In the genomic region with DNA sequence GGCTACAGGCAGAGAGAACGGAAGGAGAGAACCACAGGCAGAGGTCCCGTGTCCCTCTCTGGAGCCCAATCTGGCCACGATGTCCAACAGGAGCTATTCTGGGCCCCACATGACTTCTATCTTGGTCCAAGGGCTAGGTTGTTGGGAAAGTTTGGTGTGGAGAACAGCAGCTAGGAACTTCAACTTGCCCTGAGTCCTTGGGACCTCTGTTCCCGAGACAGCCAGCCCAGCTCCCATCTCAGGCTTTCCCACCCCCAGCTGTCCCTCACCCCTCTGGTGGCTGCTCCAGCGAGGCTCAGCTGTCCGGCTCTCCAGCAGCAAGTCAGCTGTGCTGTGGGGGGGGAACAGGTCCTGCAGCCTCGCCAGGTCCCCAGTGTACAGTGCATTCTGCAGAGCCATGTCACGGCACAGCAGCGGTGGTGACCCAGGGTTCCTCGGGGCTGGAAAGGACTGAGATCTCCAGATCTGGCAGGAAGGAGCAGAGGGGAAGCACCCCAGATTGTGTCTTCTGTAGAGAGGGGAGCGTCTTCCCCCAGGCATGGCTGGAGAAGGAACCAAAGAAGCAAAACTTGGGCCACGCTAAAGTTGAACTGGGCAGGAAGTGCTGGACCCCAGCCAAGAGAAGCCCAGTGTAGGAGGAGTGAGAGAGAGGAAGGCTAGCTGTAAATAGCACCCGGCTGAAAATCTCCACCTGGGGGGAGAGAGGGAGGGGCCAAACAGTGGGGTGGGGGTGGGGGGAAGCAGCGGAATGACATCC, we compare ENCODE assay signal across 8 mouse cellular contexts. TPM values are rescaled to one million over a fixed set of nuclear protein-coding genes. Genes with fewer than 3 reads are reported as not detected.
DNase-seq lines count a peak whose midpoint lies in the region; ATAC-seq lines count a peak whose summit lies in the region.

A gene (minus strand): TSS at position 592 of the 757 bp plus-strand sequence.

- 0 out of 2 replicates have a peak within 1 kb of the TSS, but pooled peaks have one; percentile 14 for H3K4me2 ChIP-seq in neural tube, embryonic 11.5 days (ENCODE audit: low read depth)
- H3K4me2 ChIP-seq in embryonic facial prominence, embryonic 13.5 days = peak within 1 kb of the TSS; percentile 49

- ATAC-seq in neural tube, embryonic 11.5 days (ENCODE audit: insufficient read depth, low FRiP score, low TSS enrichment) = no peak
- no peak for ATAC-seq in embryonic facial prominence, embryonic 13.5 days (ENCODE audit: insufficient number of reproducible peaks, insufficient read depth, low FRiP score, low TSS enrichment, low read depth)

- intact Hi-C loops in heart, postnatal 14 days (cut with DNase I) = no loop called here
- intact Hi-C loops in left cerebral cortex, postnatal 36 days (cut with DNase I) = no loop called here

- WGBS in neural tube, embryonic 11.5 days = 46% methylated on average over 14 of the region's 14 CpGs
- WGBS in embryonic facial prominence, embryonic 13.5 days = 27% methylated on average over 14 of the region's 14 CpGs
- 13% methylated on average over 14 of the region's 14 CpGs for WGBS in macrophage (ENCODE audit: missing documents)

- no peaks in the 10 kb centered on the region for H3K36me3 ChIP-seq in neural tube, embryonic 11.5 days (ENCODE audit: control insufficient read depth, insufficient read depth, low read length)
- no peaks in the 10 kb centered on the region for H3K36me3 ChIP-seq in embryonic facial prominence, embryonic 13.5 days
- no peaks in the 10 kb centered on the region for H3K36me3 ChIP-seq in macrophage (ENCODE audit: inconsistent target)

- H3K27me3 ChIP-seq in neural tube, embryonic 11.5 days (ENCODE audit: control insufficient read depth, insufficient read depth, low read length) = no peaks in the 10 kb centered on the region; the same call in 1 of the 2 replicates
- H3K27me3 ChIP-seq in embryonic facial prominence, embryonic 13.5 days = 0 out of 2 replicates have a peak, but pooled peaks cover 3% of the 10 kb centered on the region

- H3K9ac ChIP-seq in neural tube, embryonic 11.5 days (ENCODE audit: low read length) = no peak within 1 kb of the TSS
- peak within 1 kb of the TSS; percentile 21; the same call in 1 of the 2 replicates for H3K9ac ChIP-seq in embryonic facial prominence, embryonic 13.5 days

- H3K9me3 ChIP-seq in neural tube, embryonic 11.5 days (ENCODE audit: control insufficient read depth, low read length) = no peaks in the 10 kb centered on the region
- H3K9me3 ChIP-seq in embryonic facial prominence, embryonic 13.5 days = no peaks in the 10 kb centered on the region

- H3K79me2 ChIP-seq in macrophage (ENCODE audit: inconsistent target) = no peaks in the 10 kb centered on the region

- H3K27ac ChIP-seq in neural tube, embryonic 11.5 days (ENCODE audit: low read depth, low read length) = no peak within 1 kb of the TSS
- H3K27ac ChIP-seq in embryonic facial prominence, embryonic 13.5 days = no peak within 1 kb of the TSS
- peak within 1 kb of the TSS; percentile 17; the same call in 1 of the 2 replicates for H3K27ac ChIP-seq in macrophage

- H3K4me3 ChIP-seq in neural tube, embryonic 11.5 days (ENCODE audit: low read depth, low read length) = no peak within 1 kb of the TSS
- H3K4me3 ChIP-seq in embryonic facial prominence, embryonic 13.5 days = peak within 1 kb of the TSS; percentile 9; the same call in 1 of the 2 replicates
- no peak within 1 kb of the TSS for H3K4me3 ChIP-seq in macrophage (ENCODE audit: inconsistent target)

- H3K4me1 ChIP-seq in neural tube, embryonic 11.5 days (ENCODE audit: control insufficient read depth, insufficient read depth, low read length) = no peaks in the 10 kb centered on the region
- peaks cover 16% of the 10 kb centered on the region for H3K4me1 ChIP-seq in embryonic facial prominence, embryonic 13.5 days

- DNase-seq in neural tube, embryonic 11.5 days (ENCODE audit: low spot score) = no peak
- DNase-seq in neural tube, embryonic 10.5 days (ENCODE audit: extremely low spot score, low spot score) = no peak
- DNase-seq in heart, postnatal 14 days = peak; percentile 77 to 85
- peak; percentile 34 to 37 for DNase-seq in left cerebral cortex, postnatal 36 days (ENCODE audit: low spot score in 2 of 2)
- no peak for DNase-seq in embryo, embryonic 10 days (ENCODE audit: low spot score)
- DNase-seq in MN1 (ENCODE audit: low spot score) = no peak

RNA-seq across cellular contexts. Expression of the gene that starts here (rescaled TPM):
- polyA plus RNA-seq in neural tube, embryonic 11.5 days (2014; fragmentation: Nextera tagmentation; extraction: Ambion mirVana) = 0.38 TPM in 1 of 2 replicates, not detected in the other
- 0.56 and 0.63 TPM in 2 replicates for polyA plus RNA-seq in embryonic facial prominence, embryonic 13.5 days (2015; fragmentation: Nextera tagmentation; extraction: Ambion mirVana)
- total RNA-seq in heart, postnatal 14 days (2021) = 10 to 100 TPM; 70.2 to 72.5 TPM
- total RNA-seq in left cerebral cortex, postnatal 36 days (2021) = under 1 TPM in 1 of 2 experiments, not detected in 1; 0.27 TPM
- total RNA-seq in macrophage (2018; cell fraction: chromatin; rRNA removed) = under 1 TPM in 3 of 26 experiments, not detected in 23; 0.33 to 0.65 (median 0.55) TPM
- under 1 TPM in 15 of 26 experiments, not detected in 11; 0.10 to 0.77 (median 0.45) TPM for total RNA-seq in macrophage (2018; cell fraction: cytosol; rRNA removed)
- total RNA-seq in macrophage (2018; cell fraction: nucleus; rRNA removed) = 1 to 10 TPM in 1 of 26 experiments, under 1 TPM in 4, not detected in 21; 0.40 to 1.2 (median 0.56) TPM
- 0.09 to 0.61 TPM (median 0.28 TPM) in 3 replicates for polyA plus RNA-seq in macrophage (2018)

Comparison
In these comparisons a context has a peak if more than half of its experiments do, and no peak if none do; other contexts are left out.
1. RNA of the gene that starts here (total RNA-seq): 70.2 to 72.5 TPM in heart, postnatal 14 days; 0.27 TPM in left cerebral cortex, postnatal 36 days; every median in the first group is over 10 times any median in the second.
2. Peak in DNase-seq in left cerebral cortex, postnatal 36 days; RNA of the gene not detected or under 1 TPM.
3. DNase-seq: peak in heart, postnatal 14 days (2 of 2); none in neural tube, embryonic 11.5 days (single experiment), neural tube, embryonic 10.5 days (single experiment), embryo, embryonic 10 days (single experiment) and MN1 (single experiment).